Mouse (Mus musculus) kidney, postnatal 25 days (tissue): ENCODE results near the gene Iqcn.
A peak's percentile ranks its signal among the peaks of the same experiment; 100 is the strongest.

Source experiments
- DNase-seq, 2 experiments: peaks; one replicate each; pipeline ENCODE4 v3.0.0; 2021; ENCODE audit warnings: mixed read lengths in 2 of 2

Gene Iqcn

DNA sequence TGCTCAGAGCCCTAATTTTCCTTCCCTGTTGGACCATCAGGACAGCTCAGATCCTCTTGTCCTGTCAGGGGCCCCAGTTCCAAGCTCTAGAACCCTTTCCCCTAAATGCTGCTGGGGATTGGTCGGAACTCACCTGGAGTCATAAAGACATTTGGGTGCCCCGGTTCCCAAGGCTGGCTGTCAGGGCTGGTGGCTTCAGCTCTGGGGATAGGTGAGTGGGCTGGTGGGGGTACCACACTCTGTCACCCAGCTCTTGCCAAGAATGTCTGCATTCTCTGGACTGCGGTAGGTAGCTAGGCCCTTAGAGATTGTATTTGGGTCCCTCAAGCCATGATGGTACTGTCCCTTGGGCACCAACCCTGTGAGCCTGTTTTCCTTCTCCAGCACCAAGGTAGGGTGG, at the start of gene Iqcn:
TSS of gene Iqcn (plus strand) at position 171 of the 400 bp plus-strand sequence.
- no peak for DNase-seq

DNA sequence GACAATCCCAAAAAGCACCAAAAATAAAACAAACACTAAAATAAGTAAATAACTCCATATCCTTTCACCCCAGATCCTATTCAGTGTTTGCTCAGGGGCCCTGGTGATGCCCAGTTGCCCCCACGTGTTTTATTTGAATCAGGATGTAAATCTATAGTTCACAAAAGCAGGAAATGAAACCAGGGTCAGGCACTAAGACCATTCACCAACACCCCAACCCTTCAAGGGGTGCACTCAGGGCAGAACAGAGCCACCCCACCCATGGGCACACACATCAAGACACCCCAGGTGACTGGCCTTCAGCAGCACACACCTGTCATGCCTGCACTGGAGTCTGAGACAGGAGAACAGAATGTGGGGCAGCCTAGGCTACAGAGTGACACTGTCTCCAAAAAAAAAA, 49.1 kb upstream of the Iqcn start:
- DNase-seq, result no peak

DNA sequence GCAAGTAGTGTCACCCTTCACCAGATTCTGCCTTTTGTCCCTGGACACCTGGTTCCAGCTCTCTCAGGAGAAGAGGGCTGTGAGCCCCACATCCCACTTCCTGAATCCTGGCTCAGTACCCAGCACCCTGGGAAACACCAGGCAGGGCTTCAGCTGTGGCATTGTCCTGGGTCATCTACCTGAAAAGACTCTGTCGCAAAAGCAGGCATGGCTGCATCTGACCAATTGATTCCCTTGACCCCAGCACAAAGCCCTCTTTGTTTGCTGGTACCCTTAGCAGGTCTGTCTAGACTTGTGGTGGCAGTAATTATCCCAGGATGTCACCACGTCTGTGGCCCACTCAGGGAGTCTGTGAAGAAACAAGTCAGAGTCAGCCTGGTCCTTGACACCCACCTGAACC, 47.8 kb upstream of the Iqcn start:
- no peak for DNase-seq

DNA sequence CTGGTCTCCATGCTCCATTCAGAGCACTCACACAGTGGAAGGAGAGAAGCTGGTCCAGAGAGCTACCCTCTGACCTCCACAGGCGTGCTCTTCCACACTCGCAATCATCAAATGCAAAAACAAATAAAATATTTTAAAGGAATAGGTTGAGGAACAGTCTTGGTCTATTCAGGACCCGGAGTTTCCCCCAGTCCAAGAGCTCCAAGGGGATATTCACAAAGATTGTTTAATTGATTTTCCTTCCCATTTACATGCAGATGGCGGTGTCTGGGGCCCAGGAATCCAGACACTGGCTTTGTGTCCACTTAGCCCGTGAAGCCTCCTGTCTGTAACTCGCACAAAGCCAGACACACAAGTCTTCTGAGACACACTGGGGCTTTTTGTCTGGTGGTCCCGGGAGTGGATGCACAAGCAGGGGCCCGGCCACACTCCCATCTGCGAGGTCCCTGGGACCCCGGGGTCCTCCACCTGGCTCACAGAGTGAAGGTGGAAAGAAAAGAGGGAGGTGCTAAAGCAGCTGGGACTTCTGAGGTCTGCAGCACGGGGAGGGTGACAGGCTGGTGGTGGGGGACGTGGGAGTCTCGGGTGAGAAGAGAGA, 47.0 kb upstream of the Iqcn start:
- DNase-seq, result no peak

DNA sequence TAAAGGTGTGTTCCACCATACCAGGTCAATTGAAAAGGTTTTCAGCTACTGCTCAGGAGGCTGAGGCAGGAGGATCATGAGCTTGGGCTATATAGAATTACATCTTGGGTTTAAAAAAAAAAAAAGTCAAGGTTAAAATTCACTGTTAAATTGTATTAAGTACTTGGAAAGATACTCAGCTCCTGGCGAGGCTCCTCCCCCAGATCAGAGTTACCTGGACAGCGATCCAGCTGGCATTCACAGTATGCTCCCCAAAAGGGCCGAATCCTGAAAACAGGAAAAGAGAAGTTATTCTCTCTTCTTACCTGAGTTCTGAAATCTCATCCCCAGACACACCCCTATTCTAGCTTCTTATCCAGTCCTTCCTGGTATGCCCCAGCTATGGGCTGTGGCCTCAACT, 46.0 kb upstream of the Iqcn start:
- peak; percentile 47 to 57 for DNase-seq

DNA sequence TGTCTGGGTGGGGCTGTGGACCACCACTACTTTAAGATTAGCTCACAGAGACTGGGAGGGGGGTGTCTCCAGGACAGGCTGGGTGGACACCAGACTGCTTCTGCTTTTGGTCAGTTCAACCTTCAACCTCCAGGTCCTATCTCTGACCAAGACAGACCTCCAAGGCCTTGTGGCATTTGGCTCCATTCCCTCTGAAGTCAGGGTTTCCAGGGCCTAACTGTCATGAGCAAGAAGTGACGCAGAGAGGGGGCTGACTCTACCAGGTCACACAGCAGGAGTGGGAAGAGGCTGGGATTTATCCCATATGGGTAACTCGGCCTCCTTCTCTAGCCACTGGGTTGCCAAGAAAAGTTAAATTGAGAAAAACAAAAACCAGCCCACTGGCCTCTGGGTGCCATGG, 45.5 kb upstream of the Iqcn start:
- DNase-seq, result peak in 1 of 2 experiments; percentile 49

DNA sequence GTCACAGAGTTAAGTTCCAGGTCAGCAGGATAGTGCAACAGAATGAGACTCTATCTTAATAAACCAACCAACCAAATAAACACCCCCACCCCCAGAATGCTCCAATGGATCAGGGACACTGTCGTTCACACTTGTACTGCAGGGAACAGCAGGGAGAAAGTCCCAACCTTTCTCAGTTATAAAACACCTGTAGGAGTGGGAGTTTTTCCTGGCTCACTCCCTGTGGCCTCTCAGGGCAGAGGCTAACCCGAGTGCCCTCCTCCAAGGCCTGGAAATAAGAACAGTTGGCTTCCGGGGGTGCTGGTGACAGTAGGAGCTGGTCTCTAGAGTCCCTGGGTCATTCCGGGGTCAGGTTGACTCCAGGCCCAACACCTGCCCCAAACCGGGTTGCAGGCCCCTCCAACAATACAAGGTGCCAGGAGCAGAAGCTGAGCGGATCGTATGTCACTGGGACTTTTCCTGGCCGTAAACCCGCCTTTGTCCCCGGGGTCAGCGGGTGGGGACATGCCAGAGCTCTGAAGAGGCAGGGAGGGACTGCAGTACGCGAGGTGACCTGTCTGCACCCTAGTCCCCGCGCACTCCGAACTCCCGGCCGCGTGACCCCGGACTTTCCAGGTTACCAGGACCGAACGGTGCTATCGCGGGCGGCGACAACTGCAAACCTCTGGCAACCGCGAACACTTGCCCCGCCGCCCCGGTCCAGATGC, 44.2 kb upstream of the Iqcn start:
- peak; percentile 56 to 86 for DNase-seq

DNA sequence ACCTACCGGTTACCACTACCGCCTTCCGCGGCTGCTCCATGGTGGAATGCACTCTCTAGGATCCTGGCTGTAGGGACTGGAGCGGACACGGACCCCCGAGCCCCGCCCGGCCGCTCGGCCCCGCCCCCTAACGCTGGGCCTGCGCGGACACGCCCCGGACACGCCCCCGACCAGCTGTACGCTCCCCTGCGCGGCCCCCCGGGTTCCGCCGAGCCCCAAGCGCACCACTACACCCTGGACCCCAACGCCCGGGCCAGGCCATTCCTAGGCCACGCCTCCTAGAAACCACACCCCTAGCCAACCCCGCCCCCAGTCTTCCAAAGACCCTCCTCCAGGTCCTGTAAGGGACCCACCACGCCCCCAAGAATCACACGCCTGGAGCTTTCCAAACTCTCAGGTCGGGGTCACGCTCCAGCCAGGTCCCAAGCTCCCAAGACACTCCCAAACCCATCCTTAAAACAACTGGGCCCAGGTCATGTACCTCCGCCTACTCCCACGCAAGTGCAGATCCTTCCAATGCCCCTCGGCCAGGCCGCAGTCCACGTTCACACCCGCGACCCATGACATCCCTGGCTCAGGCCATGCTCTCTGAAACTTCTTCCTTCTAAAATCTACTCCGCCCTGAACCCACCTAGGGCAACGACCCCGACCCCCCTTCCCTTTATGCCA, 43.5 kb upstream of the Iqcn start:
- DNase-seq, result peak; percentile 95 to 97

DNA sequence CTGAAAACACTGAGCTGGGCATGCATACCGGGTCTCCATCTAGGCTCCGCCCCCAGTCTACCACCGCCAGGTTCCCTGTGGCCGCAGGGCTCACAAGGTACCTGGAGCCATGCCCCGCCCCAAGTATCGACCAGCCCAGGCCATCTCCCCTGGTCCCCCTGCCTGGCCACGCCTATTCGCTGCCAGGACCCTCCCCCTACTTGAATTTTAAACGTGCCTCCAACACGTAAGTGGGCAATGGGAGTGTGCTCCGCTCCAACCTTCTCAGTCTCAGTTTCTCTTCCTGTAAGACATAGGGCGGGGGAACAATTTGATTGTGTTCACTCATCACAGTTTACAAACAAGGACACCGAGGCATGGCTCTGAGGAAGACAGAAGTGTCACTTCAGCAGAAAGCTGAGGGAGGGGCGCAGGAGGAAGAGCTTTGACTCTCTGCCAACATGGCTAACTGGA, 43.0 kb upstream of the Iqcn start, which contains the start of gene Pgpep1:
TSS of gene Pgpep1 (minus strand) at position 116 of the 453 bp plus-strand sequence.
- DNase-seq, result peak; percentile 66 to 84

DNA sequence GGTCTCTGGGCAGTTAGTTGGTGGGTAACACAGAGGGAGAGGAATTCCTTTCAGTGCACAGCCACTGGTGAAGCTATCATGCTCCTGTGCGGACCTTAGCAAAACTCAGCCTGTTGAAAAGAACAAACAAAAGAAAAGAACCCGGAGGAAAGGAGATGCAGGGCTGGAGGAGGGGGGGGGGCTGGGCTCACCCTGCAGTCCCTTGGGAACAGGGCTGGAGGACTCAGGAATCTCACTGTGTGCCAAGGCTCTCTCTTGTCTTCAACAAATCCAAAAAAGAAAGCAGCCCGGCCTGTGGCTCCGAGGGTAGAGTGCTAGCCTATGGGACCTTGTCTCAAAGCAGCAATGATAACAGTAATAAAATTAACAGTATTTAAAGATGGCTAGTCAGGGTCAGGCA, 39.6 kb upstream of the Iqcn start:
- DNase-seq, result no peak

DNA sequence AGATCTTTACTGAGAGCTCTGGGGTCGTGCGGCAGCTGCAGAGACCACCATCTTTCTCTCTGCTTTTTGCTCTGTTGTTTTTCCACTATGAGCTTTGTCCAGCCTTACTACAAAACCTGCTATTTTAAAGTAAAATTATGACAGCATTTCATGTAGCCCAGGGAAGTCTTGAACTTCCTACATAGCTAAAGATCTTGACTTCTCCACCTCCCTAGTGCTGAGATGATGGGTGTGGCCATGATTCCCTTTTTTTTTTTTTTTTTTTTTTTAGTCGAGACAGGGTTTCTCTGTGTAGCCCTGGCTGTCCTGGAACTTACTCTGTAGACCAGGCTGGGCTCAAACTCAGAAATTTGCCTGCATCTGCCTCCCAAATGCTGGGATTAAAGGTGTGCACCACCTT, 38.6 kb upstream of the Iqcn start:
- no peak for DNase-seq

DNA sequence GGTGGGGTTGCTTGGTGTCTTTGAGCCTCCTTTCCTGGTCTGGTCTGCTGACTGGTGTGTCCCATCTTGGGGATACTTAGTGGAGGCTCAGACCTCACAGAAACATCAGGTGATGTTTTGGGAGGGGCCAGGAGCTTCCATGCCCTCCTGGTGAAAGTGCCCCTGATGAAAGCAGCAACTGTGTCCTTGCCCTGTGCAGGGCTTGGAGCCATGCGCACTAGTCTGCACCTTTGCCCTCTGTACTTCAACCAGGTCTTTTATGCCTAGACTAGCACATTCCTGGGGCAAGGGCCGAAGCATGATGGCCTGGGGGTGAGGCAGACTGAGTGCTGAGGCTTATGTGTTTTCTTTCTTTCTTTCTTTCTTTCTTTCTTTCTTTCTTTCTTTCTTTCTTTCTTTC, 37.7 kb upstream of the Iqcn start:
- DNase-seq, result peak; percentile 79 to 95

DNA sequence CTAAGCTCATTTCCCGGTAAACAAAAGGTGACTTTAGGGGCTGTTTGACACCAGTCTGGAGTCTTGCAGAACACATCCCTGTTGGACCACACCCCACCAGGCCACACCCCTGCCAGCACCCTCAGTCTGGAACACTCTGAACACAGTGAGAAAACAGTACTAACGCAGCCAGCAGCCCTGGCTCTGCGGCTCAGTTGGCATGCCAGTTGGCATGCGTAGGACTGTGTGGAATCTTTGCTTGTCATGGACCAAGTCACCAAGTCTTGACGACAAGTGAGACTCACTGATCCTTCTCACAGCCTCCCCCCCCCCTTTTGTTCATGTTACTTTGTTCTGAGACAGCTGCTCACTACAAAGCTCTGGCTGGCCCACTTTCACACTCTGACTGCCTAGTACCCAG, 36.2 kb upstream of the Iqcn start:
- DNase-seq, result peak; percentile 53 to 84

DNA sequence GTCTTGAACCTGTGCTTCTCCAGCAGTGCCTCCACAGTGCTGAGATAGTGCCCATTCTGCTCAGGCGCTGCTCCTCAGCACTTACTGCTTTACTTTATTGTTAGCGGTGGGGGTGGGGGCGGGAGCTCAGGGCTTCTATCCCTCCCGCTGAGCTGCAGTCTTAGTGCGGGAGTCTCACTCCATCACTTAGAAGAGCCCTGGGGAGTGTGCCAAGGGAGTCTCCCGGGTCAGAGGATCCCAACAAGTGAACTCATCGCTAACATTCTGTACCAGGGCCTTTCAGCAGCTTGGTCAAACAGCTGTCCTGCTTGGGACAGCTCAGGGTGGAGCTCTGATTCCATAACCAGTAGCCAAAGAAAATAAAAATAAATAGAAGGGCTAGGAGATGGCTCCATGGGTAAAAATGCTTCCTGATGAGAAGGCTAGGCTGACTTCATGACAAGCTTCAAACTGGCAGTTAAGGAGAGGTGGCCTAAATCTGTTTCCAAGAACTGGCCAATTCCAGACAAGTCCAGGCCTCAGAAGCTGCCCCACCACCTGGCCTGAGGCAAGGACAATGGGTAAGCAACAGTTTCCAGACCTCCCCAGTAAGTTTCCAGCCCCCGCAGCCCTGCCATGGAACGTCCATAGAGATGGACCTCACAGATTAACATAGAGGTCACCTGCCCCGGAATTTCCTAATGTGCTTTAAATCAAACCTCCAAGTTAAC, 31.5 kb upstream of the Iqcn start:
- peak; percentile 65 to 85 for DNase-seq

DNA sequence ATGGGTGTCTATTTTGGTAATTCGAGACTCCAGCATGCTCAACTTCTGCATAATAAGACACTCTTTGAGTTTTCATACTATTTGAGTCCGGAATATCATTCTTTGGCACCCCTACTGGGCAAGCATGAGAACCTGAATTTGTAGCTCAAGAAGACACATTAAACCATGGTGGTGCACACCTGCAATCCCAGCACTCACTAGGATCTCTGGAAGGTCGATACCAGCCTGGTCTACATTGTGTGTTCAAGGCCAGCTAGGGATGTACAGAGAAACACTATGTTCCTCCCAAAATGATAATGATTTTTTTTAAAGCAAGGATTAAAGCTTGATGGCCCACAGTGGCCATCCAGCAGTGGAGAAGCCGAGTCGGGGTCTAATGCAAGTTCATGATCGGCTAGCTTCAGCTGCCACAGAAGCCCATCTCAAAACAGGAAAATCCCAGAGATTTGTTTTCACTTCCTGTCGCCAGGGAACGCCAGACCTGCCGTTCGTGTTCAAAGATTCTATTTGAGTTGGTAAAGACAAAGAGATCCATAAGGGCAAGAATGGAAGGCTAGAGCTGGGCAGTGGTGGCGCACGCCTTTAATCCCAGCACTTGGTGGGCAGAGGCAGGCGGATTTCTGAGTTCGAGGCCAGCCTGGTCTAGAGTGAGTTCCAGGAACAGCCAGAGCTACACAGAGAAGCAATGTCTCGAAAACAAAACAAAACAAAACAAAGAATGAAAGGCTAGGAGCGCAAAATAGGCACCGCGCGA, 30.8 kb upstream of the Iqcn start:
- DNase-seq, result no peak

DNA sequence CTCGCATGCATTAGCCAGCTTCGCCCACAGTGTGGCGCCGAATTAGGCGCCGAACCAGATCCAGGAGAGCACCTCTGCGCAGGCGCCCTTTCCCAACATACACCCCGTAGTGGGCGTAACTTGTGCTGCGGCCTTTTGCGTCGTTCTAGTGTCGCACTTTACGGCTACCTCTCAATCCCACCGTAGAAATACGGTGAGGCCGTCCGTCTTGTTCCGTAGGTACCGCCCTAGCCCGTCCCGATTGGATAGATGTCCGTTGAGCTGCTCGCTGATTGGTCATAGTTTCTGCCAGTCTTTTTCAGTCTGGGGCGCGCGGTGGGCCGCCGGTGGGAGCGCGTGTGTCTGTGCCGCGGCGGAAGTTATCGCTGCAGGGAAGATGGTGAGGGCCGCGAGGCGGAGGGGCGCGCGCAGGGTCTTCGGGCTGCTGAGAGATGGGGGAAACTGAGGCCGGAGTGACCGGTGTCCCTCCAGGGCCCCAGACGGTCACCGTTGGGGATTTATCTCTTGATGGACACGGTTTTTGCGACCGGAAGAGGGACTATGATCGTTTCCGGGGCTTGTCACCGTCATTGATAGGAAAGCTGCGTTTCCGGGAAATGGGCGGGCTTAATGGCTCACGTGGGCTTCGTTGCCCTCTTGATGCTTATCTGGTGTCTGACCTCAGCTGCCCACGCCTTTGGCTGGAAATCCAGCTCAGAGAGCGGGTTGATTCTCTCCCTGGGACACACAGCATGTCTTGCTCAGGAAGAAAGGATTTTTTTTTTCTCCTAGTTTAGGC, 30.0 kb upstream of the Iqcn start, which contains the start of gene Lsm4:
TSS of gene Lsm4 (plus strand) at position 170 of the 778 bp plus-strand sequence.
- peak; percentile 97 to 99 for DNase-seq

DNA sequence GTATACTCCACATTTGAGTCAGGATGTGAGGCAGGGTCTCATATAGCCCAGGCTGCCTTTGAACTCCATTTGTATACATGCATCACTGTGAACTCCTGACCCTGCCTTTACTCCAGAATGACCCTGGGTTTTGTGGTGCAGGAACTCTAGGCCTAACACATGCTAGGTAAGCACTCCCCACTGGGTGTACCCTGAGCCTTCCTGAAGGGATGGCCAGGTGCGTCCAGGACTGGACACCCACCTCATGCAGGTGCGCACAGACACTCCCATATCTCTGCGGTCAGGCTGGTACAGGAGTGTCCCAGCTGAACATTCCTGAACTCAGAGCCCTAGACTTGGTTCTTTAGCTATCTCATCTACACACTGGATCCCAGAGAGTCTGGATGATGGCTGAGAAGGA, 29.1 kb upstream of the Iqcn start:
- peak in 1 of 2 experiments; percentile 38 for DNase-seq

DNA sequence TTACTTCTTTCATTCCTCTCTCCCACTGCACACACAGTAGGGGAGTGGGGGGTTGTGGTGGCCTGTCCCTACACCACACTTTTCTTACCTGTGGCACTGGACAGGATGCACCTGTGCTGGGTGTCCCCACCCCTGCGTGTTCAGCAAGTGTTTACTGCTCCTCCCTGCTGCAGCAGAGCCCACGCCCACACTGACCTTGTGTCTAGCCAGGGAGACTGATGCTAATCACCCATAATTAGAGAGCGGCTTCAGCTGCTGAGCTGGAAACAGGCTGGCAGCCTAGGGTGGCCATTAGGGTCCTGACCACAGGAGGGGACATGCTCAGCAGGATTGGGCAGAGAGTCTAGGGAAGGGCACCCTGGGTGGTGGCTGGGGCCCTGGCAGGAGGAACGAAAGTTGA, 28.5 kb upstream of the Iqcn start:
- peak in 1 of 2 experiments; percentile 67 for DNase-seq

DNA sequence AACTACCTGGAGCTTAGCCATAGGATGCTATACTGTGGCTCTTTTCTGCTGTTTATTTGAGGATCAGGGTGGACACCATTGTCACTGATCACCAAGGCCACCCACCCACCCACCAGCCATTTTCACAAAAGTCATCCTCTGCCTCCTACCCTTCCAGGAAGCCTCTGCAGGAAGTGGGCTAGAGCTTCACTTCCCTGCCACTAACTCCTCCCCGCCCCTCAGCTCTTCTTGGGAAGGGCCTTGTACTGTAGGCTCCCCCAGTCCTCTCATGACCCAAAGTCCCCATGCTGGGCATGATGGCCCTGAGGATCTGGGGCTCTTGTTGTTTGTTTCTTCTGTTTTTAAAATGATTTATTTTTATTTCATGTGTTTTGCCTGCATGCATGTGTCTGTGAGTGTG, 27.9 kb upstream of the Iqcn start:
- no peak for DNase-seq

DNA sequence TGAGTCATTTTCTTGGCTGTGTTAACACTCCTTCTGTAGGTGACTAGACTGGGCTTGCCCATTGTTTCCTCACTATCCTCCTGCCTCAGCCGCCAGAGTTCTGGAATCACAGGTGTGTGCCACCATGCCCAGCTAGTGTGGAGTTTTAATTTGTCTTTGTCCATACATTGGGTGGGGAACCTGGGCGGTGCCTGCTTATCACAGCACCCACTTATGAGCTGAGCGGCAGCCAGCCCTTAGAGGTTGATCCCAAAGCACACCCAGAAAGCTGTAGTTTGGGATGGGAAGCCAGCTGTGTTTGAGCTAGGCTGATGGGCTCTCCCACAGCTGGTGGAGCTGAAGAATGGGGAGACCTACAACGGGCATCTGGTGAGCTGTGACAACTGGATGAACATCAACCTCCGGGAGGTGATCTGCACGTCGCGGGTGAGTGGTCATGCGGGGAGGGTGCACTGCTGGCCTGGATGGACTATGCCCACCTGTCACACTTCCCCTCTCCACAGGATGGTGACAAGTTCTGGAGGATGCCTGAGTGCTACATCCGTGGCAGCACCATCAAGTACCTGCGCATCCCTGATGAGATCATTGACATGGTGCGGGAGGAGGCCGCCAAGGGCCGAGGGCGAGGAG, 25.7 kb upstream of the Iqcn start:
- DNase-seq, result peak; percentile 64 to 88

DNA sequence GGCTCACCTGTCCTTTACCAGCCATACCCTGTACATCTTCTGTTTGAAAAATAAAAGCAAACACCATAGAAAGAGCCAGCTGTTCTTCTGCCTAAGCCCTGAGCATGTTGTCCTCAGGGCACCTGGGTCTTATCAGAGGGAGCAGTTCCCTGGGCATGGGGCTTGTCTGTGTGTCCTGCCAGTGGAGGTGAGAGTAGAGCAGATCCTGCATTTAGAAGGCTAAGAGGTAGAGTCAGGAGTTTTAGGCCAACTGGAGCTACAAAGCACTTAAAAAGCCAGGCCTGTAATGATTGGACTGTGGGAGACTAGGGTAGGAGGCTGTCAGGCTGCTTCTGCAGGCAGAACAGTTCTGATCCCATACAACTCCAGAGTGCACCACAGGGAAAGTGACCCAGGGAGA, 24.6 kb upstream of the Iqcn start:
- no peak for DNase-seq
